30 mouse cellular contexts compared by ENCODE assay signal in genomic region chr5:81058122-81058521, GRCm38 (mm10). TPM values are rescaled to one million over a fixed set of nuclear protein-coding genes. Genes with fewer than 3 reads are reported as not detected.
A peak's percentile ranks its signal among the peaks of the same experiment; 100 is the strongest.
DNase-seq lines count a peak whose midpoint lies in the region; ATAC-seq and TF ChIP-seq lines count a peak whose summit lies in the region.
"Had no signal": no experiment of that assay in that cellular context is flagged by ENCODE, and none has a peak within 500 bp of the region (broad histone marks: within the 10 kb centered on the region; RNA-seq: fewer than 3 reads in every experiment).

No protein-coding gene starts in this region.

- H3K4me1 ChIP-seq in lung, embryonic 14.5 days (ENCODE audit: insufficient read depth) = no peaks in the 10 kb centered on the region
- H3K4me1 ChIP-seq: embryonic facial prominence, embryonic 10.5 days; heart, embryonic 15.5 days; liver, embryonic 15.5 days had no signal

- intact Hi-C loops in heart, postnatal 10 days (cut with DNase I) = no loop called here

- H3K9ac ChIP-seq in lung, embryonic 14.5 days = no peak overlapping the region
- H3K9ac ChIP-seq: embryonic facial prominence, embryonic 15.5 days; forebrain, embryonic 13.5 days; heart, embryonic 15.5 days; hindbrain, embryonic 13.5 days; liver, embryonic 15.5 days; midbrain, embryonic 12.5 days had no signal

- H3K4me3 ChIP-seq in lung, embryonic 14.5 days (ENCODE audit: low read depth, low read length) = no peak overlapping the region
- H3K4me3 ChIP-seq: embryonic facial prominence, embryonic 10.5 days; embryonic facial prominence, embryonic 15.5 days; forebrain, embryonic 13.5 days; heart, embryonic 15.5 days; hindbrain, embryonic 13.5 days; liver, embryonic 15.5 days; midbrain, embryonic 12.5 days had no signal

- WGBS in lung, embryonic 14.5 days = 47% methylated on average over 2 of the region's 2 CpGs

- DNase-seq in lung, embryonic 14.5 days = peak; percentile 63
- no peak for DNase-seq in lung, postnatal 14 days
- DNase-seq in lung, postnatal 36 days = peak; percentile 21
- no peak for DNase-seq in heart, postnatal 10 days
- no peak for DNase-seq in thymus, postnatal 36 days
- DNase-seq: adrenal gland, adult 8-10 months; cerebellum, adult 2 months; cerebellum, postnatal 14 days; gastrocnemius, postnatal 10 days; heart, postnatal 36 days; kidney, adult 8-10 months; kidney, postnatal 4 days; layer of hippocampus, postnatal 36 days; liver; retina, postnatal 1 day; right cerebral cortex, postnatal 14 days; thymus, postnatal 14 days had no signal

- H3K9me3 ChIP-seq in lung, embryonic 14.5 days (ENCODE audit: low read depth, low read length) = no peaks in the 10 kb centered on the region
- H3K9me3 ChIP-seq: embryonic facial prominence, embryonic 10.5 days; embryonic facial prominence, embryonic 15.5 days; forebrain, embryonic 13.5 days; heart, embryonic 15.5 days; hindbrain, embryonic 13.5 days; liver, embryonic 15.5 days; midbrain, embryonic 12.5 days had no signal

- H3K36me3 ChIP-seq in lung, embryonic 14.5 days (ENCODE audit: insufficient read depth) = no peaks in the 10 kb centered on the region
- H3K36me3 ChIP-seq: embryonic facial prominence, embryonic 10.5 days; embryonic facial prominence, embryonic 15.5 days; heart, embryonic 15.5 days; hindbrain, embryonic 13.5 days; liver, embryonic 15.5 days; midbrain, embryonic 12.5 days had no signal

- H3K27ac ChIP-seq in lung, embryonic 14.5 days (ENCODE audit: low read depth) = no peak overlapping the region
- H3K27ac ChIP-seq: embryonic facial prominence, embryonic 10.5 days; embryonic facial prominence, embryonic 15.5 days; forebrain, embryonic 13.5 days; heart, embryonic 15.5 days; hindbrain, embryonic 13.5 days; kidney, postnatal 0 days; liver, embryonic 15.5 days; midbrain, embryonic 12.5 days had no signal

- H3K4me2 ChIP-seq in lung, embryonic 14.5 days = no peak overlapping the region
- H3K4me2 ChIP-seq: embryonic facial prominence, embryonic 15.5 days; forebrain, embryonic 13.5 days; heart, embryonic 15.5 days; hindbrain, embryonic 13.5 days; liver, embryonic 15.5 days; midbrain, embryonic 12.5 days had no signal

- H3K27me3 ChIP-seq in lung, embryonic 14.5 days (ENCODE audit: insufficient read depth, low read length) = no peaks in the 10 kb centered on the region
- H3K27me3 ChIP-seq: embryonic facial prominence, embryonic 15.5 days; forebrain, embryonic 13.5 days; heart, embryonic 15.5 days; hindbrain, embryonic 13.5 days; liver, embryonic 15.5 days; midbrain, embryonic 12.5 days had no signal

- ATAC-seq in lung, embryonic 14.5 days (ENCODE audit: insufficient read depth) = peak; percentile 62; the same call in 1 of the 2 replicates
- peak; percentile 96 for ATAC-seq in common myeloid progenitor, adult 5-6 weeks (replicated peaks; ENCODE audit: low read depth, poor library complexity, severe bottlenecking)
- no peak for ATAC-seq in megakaryocyte-erythroid progenitor cell, adult 5-6 weeks (replicated peaks; ENCODE audit: low FRiP score, low TSS enrichment, poor library complexity, severe bottlenecking)
- ATAC-seq: activated CD4-positive, CD25-positive, alpha-beta regulatory T cell, adult 4 months; CD4-positive, CD25-positive, alpha-beta regulatory T cell, adult 4 months; forebrain, embryonic 13.5 days; intestine, embryonic 16.5 days had no signal

- TF ChIP-seq CTCF in lung, embryonic 14.5 days (IDR thresholded peaks at IDR 0.05; ENCODE audit: low read depth) = no peak

RNA-seq across cellular contexts. Expression of gene Adgrl3, which starts 38.2 kb away (rescaled TPM):
- polyA plus RNA-seq in lung, embryonic 14.5 days (2014; fragmentation: Nextera tagmentation; extraction: Ambion mirVana) = 19.0 and 19.6 TPM in 2 replicates
- total RNA-seq in common myeloid progenitor, adult 5-6 weeks (2017) = not detected in 2 replicates
- total RNA-seq in megakaryocyte-erythroid progenitor cell, adult 5-6 weeks (2014; fragmentation: Nextera tagmentation) = not detected in 2 replicates
- not detected in 2 replicates for total RNA-seq in megakaryocyte-erythroid progenitor cell, adult 5-6 weeks (2017)
- 1 to 10 TPM; 8.8 to 9.1 TPM for total RNA-seq in heart, postnatal 10 days (2021)

Comparison
In these comparisons a context has a peak if more than half of its experiments do, and no peak if none do; other contexts are left out.
1. DNase-seq: peak in lung, embryonic 14.5 days (single experiment) and lung, postnatal 36 days (single experiment); none in lung, postnatal 14 days (single experiment), heart, postnatal 10 days (0 of 2) and thymus, postnatal 36 days (0 of 2).